Comparison of ENCODE assay signal across 17 mouse cellular contexts in genomic region chr2:41917354-41917753, GRCm38 (mm10).
A peak's percentile ranks its signal among the peaks of the same experiment; 100 is the strongest.
DNase-seq lines count a peak whose midpoint lies in the region; ATAC-seq and TF ChIP-seq lines count a peak whose summit lies in the region.
"Had no signal": no experiment of that assay in that cellular context is flagged by ENCODE, and none has a peak within 500 bp of the region (broad histone marks: within the 10 kb centered on the region; RNA-seq: fewer than 3 reads in every experiment).

No protein-coding gene starts in this region.

- H3K27ac ChIP-seq in forebrain, embryonic 16.5 days (ENCODE audit: low read length): no peak overlapping the region
- no peak overlapping the region for H3K27ac ChIP-seq in forebrain, embryonic 12.5 days
- H3K27ac ChIP-seq in layer of hippocampus, adult 2 months: peak overlapping the region; percentile 6
- H3K27ac ChIP-seq in lung, postnatal 0 days (ENCODE audit: low read length): no peak overlapping the region
- H3K27ac ChIP-seq: embryonic facial prominence, embryonic 10.5 days; embryonic facial prominence, embryonic 12.5 days; forebrain, embryonic 13.5 days had no signal

- no peaks in the 10 kb centered on the region for H3K36me3 ChIP-seq in forebrain, embryonic 16.5 days (ENCODE audit: control insufficient read depth, insufficient read depth)
- H3K36me3 ChIP-seq in forebrain, embryonic 12.5 days (replicated peaks): no peaks in the 10 kb centered on the region
- H3K36me3 ChIP-seq in lung, postnatal 0 days (ENCODE audit: insufficient read depth, low read length): no peaks in the 10 kb centered on the region
- H3K36me3 ChIP-seq: embryonic facial prominence, embryonic 10.5 days; embryonic facial prominence, embryonic 12.5 days had no signal

- H3K4me3 ChIP-seq in forebrain, embryonic 16.5 days (replicated peaks; ENCODE audit: low read length): no peak overlapping the region
- no peak overlapping the region for H3K4me3 ChIP-seq in forebrain, embryonic 12.5 days (replicated peaks)
- no peak overlapping the region for H3K4me3 ChIP-seq in layer of hippocampus, adult 2 months
- no peak overlapping the region for H3K4me3 ChIP-seq in lung, postnatal 0 days (ENCODE audit: low read depth, low read length)
- H3K4me3 ChIP-seq: embryonic facial prominence, embryonic 10.5 days; embryonic facial prominence, embryonic 12.5 days; forebrain, embryonic 13.5 days had no signal

- no peaks in the 10 kb centered on the region for H3K27me3 ChIP-seq in forebrain, embryonic 16.5 days (replicated peaks; ENCODE audit: control insufficient read depth, insufficient read depth, low read length)
- no peaks in the 10 kb centered on the region for H3K27me3 ChIP-seq in forebrain, embryonic 12.5 days
- no peaks in the 10 kb centered on the region for H3K27me3 ChIP-seq in lung, postnatal 0 days (replicated peaks; ENCODE audit: insufficient read depth, low read length)
- H3K27me3 ChIP-seq: embryonic facial prominence, embryonic 12.5 days; forebrain, embryonic 13.5 days had no signal

- TF ChIP-seq CTCF in layer of hippocampus, adult 2 months (conservative IDR thresholded peaks at IDR 0.05): no peak
- TF ChIP-seq CTCF in brain, embryonic 14.5 days (IDR thresholded peaks at IDR 0.05; ENCODE audit: borderline replicate concordance, extremely low read depth, insufficient read depth, insufficient read length): no peak
- no peak for TF ChIP-seq CTCF in lung, postnatal 0 days (IDR thresholded peaks at IDR 0.05)

- TF ChIP-seq EP300 in lung, postnatal 0 days (IDR thresholded peaks at IDR 0.05): no peak

- DNase-seq in layer of hippocampus, adult 2 months (ENCODE audit: low spot score in 2 of 2): no peak
- DNase-seq in layer of hippocampus, adult 18-20 months (ENCODE audit: low spot score in 2 of 2): no peak
- peak; percentile 41 for DNase-seq in brain, embryonic 14.5 days (ENCODE audit: low read depth)
- no peak for DNase-seq in lung, postnatal 0 days (ENCODE audit: low spot score)
- DNase-seq in ovary, postnatal 36 days (ENCODE audit: low spot score): no peak
- DNase-seq: adrenal gland, adult 2 months; adrenal gland, postnatal 10 days; adrenal gland, postnatal 25 days; cerebellum, adult 11-12 months; cerebellum, adult 2 months; cerebellum, adult 9-10 months; cerebellum, postnatal 25 days had no signal

- H3K9me3 ChIP-seq in forebrain, embryonic 16.5 days (ENCODE audit: control insufficient read depth, low read length): no peaks in the 10 kb centered on the region
- no peaks in the 10 kb centered on the region for H3K9me3 ChIP-seq in forebrain, embryonic 12.5 days
- H3K9me3 ChIP-seq in lung, postnatal 0 days (ENCODE audit: low read length): no peaks in the 10 kb centered on the region
- H3K9me3 ChIP-seq: embryonic facial prominence, embryonic 10.5 days; embryonic facial prominence, embryonic 12.5 days; forebrain, embryonic 13.5 days had no signal

- no peaks in the 10 kb centered on the region for H3K4me1 ChIP-seq in forebrain, embryonic 16.5 days (replicated peaks; ENCODE audit: control insufficient read depth, insufficient read depth, low read length)
- H3K4me1 ChIP-seq in forebrain, embryonic 12.5 days: no peaks in the 10 kb centered on the region
- H3K4me1 ChIP-seq in lung, postnatal 0 days (ENCODE audit: insufficient read depth, low read depth, low read length): no peaks in the 10 kb centered on the region
- H3K4me1 ChIP-seq: embryonic facial prominence, embryonic 10.5 days; embryonic facial prominence, embryonic 12.5 days; forebrain, embryonic 13.5 days had no signal

- TF ChIP-seq POLR2A in brain, embryonic 14.5 days (IDR thresholded peaks at IDR 0.05; ENCODE audit: borderline replicate concordance, extremely low read depth, insufficient read depth, insufficient read length, poor library complexity, severe bottlenecking): no peak

- peak; percentile 54; the same call in 1 of the 2 replicates for ATAC-seq in forebrain, embryonic 16.5 days
- no peak for ATAC-seq in forebrain, embryonic 12.5 days (ENCODE audit: low FRiP score)
- ATAC-seq in lung, postnatal 0 days: no peak

- no peak overlapping the region for H3K9ac ChIP-seq in forebrain, embryonic 16.5 days (replicated peaks; ENCODE audit: low read depth, low read length)
- no peak overlapping the region for H3K9ac ChIP-seq in forebrain, embryonic 12.5 days
- H3K9ac ChIP-seq in lung, postnatal 0 days (replicated peaks; ENCODE audit: low read depth): no peak overlapping the region
- H3K9ac ChIP-seq: embryonic facial prominence, embryonic 12.5 days; forebrain, embryonic 13.5 days had no signal

- no peak overlapping the region for H3K4me2 ChIP-seq in forebrain, embryonic 16.5 days (ENCODE audit: low read length)
- no peak overlapping the region for H3K4me2 ChIP-seq in forebrain, embryonic 12.5 days
- H3K4me2 ChIP-seq in lung, postnatal 0 days (replicated peaks; ENCODE audit: low read depth, low read length): no peak overlapping the region
- H3K4me2 ChIP-seq: embryonic facial prominence, embryonic 12.5 days; forebrain, embryonic 13.5 days had no signal
